Mouse (Mus musculus): ENCODE measurements at regions not wholly inside any gene's neighbourhood (a gene's known extent, or its start where the extent isn't known, plus 50 kb on each side); places are given as distances from the start of the nearest gene placed in this dataset.

- ATAC-seq, result no peak
- Histone ChIP-seq H3K4me1 (no peaks in the 10 kb centered on the region), H3K4me2 (no peak overlapping the region), H3K9ac (no peak overlapping the region), H3K27ac (no peak overlapping the region), H3K27me3 (no peaks in the 10 kb centered on the region), H3K9me3 (replicated peaks) (no peaks in the 10 kb centered on the region), H3K4me3 (no peak overlapping the region), H3K36me3 (ENCODE audit: poor library complexity, severe bottlenecking) (no peaks in the 10 kb centered on the region)
- 82% methylated on average over 2 of the region's 2 CpGs for WGBS
These were observed 298.5 kb upstream of the Ppargc1a start for GRCm38 (mm10) chr5:51866002-51866401.

GRCm38 (mm10) chr5:51860496-51860895 is 293.0 kb upstream of the Ppargc1a start:
- H3K4me3 ChIP-seq, result no peak overlapping the region
- no peaks in the 10 kb centered on the region for H3K4me1 ChIP-seq
- no peak for ATAC-seq
- no peaks in the 10 kb centered on the region for H3K9me3 ChIP-seq (replicated peaks)
- no peak overlapping the region for H3K27ac ChIP-seq
- no peaks in the 10 kb centered on the region for H3K27me3 ChIP-seq
- H3K4me2 ChIP-seq, result no peak overlapping the region
- H3K9ac ChIP-seq, result no peak overlapping the region
- WGBS, result 87% methylated on average over 5 of the region's 5 CpGs
- H3K36me3 ChIP-seq (ENCODE audit: poor library complexity, severe bottlenecking), result no peaks in the 10 kb centered on the region

GRCm38 (mm10) chr5:51853456-51854124 is 286.1 kb upstream of the Ppargc1a start:
- Histone ChIP-seq H3K4me1 (0 out of 2 replicates have a peak, but pooled peaks cover 4% of the 10 kb centered on the region), H3K36me3 (ENCODE audit: poor library complexity, severe bottlenecking) (no peaks in the 10 kb centered on the region), H3K27ac (no peak overlapping the region), H3K9ac (no peak overlapping the region), H3K9me3 (replicated peaks) (no peaks in the 10 kb centered on the region), H3K4me3 (no peak overlapping the region), H3K27me3 (no peaks in the 10 kb centered on the region), H3K4me2 (no peak overlapping the region)
- 58% methylated on average over 9 of the region's 9 CpGs for whole genome bisulfite sequencing
- no peak for ATAC-seq

- Histone ChIP-seq H3K9ac (no peak overlapping the region), H3K27ac (no peak overlapping the region), H3K36me3 (ENCODE audit: poor library complexity, severe bottlenecking) (no peaks in the 10 kb centered on the region), H3K4me1 (0 out of 2 replicates have a peak, but pooled peaks cover 4% of the 10 kb centered on the region), H3K4me2 (no peak overlapping the region), H3K4me3 (no peak overlapping the region), H3K27me3 (no peaks in the 10 kb centered on the region), H3K9me3 (replicated peaks) (no peaks in the 10 kb centered on the region)
- WGBS, result 88% methylated on average over 9 of the region's 9 CpGs
- ATAC-seq, result no peak
These were observed 282.6 kb upstream of the Ppargc1a start for GRCm38 (mm10) chr5:51850091-51850490.

GRCm38 (mm10) chr5:51849236-51849635 is 281.7 kb upstream of the Ppargc1a start:
- H3K27ac ChIP-seq, result no peak overlapping the region
- WGBS, result 68% methylated on average over 5 of the region's 5 CpGs
- no peaks in the 10 kb centered on the region for H3K27me3 ChIP-seq
- no peaks in the 10 kb centered on the region for H3K36me3 ChIP-seq (ENCODE audit: poor library complexity, severe bottlenecking)
- no peak overlapping the region for H3K4me2 ChIP-seq
- no peaks in the 10 kb centered on the region for H3K9me3 ChIP-seq (replicated peaks)
- no peak overlapping the region for H3K4me3 ChIP-seq
- 0 out of 2 replicates have a peak, but pooled peaks cover 4% of the 10 kb centered on the region for H3K4me1 ChIP-seq
- H3K9ac ChIP-seq, result no peak overlapping the region
- no peak for ATAC-seq

GRCm38 (mm10) chr5:51842189-51842588 is 274.7 kb upstream of the Ppargc1a start:
- WGBS, result 63% methylated on average over 5 of the region's 5 CpGs
- Histone ChIP-seq H3K9ac (no peak overlapping the region), H3K36me3 (ENCODE audit: poor library complexity, severe bottlenecking) (no peaks in the 10 kb centered on the region), H3K9me3 (replicated peaks) (no peaks in the 10 kb centered on the region), H3K4me3 (no peak overlapping the region), H3K27ac (no peak overlapping the region), H3K27me3 (no peaks in the 10 kb centered on the region), H3K4me1 (no peaks in the 10 kb centered on the region), H3K4me2 (no peak overlapping the region)
- no peak for ATAC-seq

GRCm38 (mm10) chr5:51841763-51842162 is 274.2 kb upstream of the Ppargc1a start:
- no peaks in the 10 kb centered on the region for H3K9me3 ChIP-seq (replicated peaks)
- no peak overlapping the region for H3K27ac ChIP-seq
- no peak overlapping the region for H3K9ac ChIP-seq
- WGBS, result 93% methylated on average over 2 of the region's 2 CpGs
- H3K27me3 ChIP-seq, result no peaks in the 10 kb centered on the region
- no peak overlapping the region for H3K4me2 ChIP-seq
- H3K4me1 ChIP-seq, result no peaks in the 10 kb centered on the region
- no peaks in the 10 kb centered on the region for H3K36me3 ChIP-seq (ENCODE audit: poor library complexity, severe bottlenecking)
- ATAC-seq, result no peak
- no peak overlapping the region for H3K4me3 ChIP-seq

- H3K9me3 ChIP-seq (replicated peaks), result no peaks in the 10 kb centered on the region
- no peak overlapping the region for H3K9ac ChIP-seq
- WGBS, result 88% methylated on average over 11 of the region's 11 CpGs
- no peak overlapping the region for H3K27ac ChIP-seq
- H3K4me3 ChIP-seq, result no peak overlapping the region
- ATAC-seq, result no peak
- no peaks in the 10 kb centered on the region for H3K27me3 ChIP-seq
- no peaks in the 10 kb centered on the region for H3K36me3 ChIP-seq (ENCODE audit: poor library complexity, severe bottlenecking)
- H3K4me2 ChIP-seq, result no peak overlapping the region
- no peaks in the 10 kb centered on the region for H3K4me1 ChIP-seq
These were observed 273.3 kb upstream of the Ppargc1a start for GRCm38 (mm10) chr5:51840638-51841329.

- Histone ChIP-seq H3K27ac (no peak overlapping the region), H3K9ac (no peak overlapping the region), H3K4me2 (no peak overlapping the region), H3K4me3 (no peak overlapping the region), H3K27me3 (no peaks in the 10 kb centered on the region), H3K36me3 (ENCODE audit: poor library complexity, severe bottlenecking) (no peaks in the 10 kb centered on the region), H3K4me1 (no peaks in the 10 kb centered on the region), H3K9me3 (replicated peaks) (no peaks in the 10 kb centered on the region)
- no peak for ATAC-seq
- WGBS, result 59% methylated on average over 4 of the region's 4 CpGs
These were observed 271.8 kb upstream of the Ppargc1a start for GRCm38 (mm10) chr5:51839292-51839691.

- no peaks in the 10 kb centered on the region for H3K27me3 ChIP-seq
- no peak for ATAC-seq
- H3K4me3 ChIP-seq, result no peak overlapping the region
- H3K36me3 ChIP-seq (ENCODE audit: poor library complexity, severe bottlenecking), result no peaks in the 10 kb centered on the region
- no peak overlapping the region for H3K27ac ChIP-seq
- WGBS, result 78% methylated on average over 6 of the region's 6 CpGs
- H3K4me2 ChIP-seq, result no peak overlapping the region
- H3K9ac ChIP-seq, result no peak overlapping the region
- no peaks in the 10 kb centered on the region for H3K9me3 ChIP-seq (replicated peaks)
- no peaks in the 10 kb centered on the region for H3K4me1 ChIP-seq
These were observed 263.0 kb upstream of the Ppargc1a start for GRCm38 (mm10) chr5:51830551-51830950.

- Histone ChIP-seq H3K27ac (no peak overlapping the region), H3K9me3 (replicated peaks) (no peaks in the 10 kb centered on the region), H3K9ac (no peak overlapping the region), H3K36me3 (ENCODE audit: poor library complexity, severe bottlenecking) (no peaks in the 10 kb centered on the region), H3K4me3 (no peak overlapping the region), H3K4me1 (no peaks in the 10 kb centered on the region), H3K27me3 (no peaks in the 10 kb centered on the region), H3K4me2 (no peak overlapping the region)
- ATAC-seq, result no peak
- WGBS, result 77% methylated on average over 2 of the region's 2 CpGs
These were observed 262.5 kb upstream of the Ppargc1a start for GRCm38 (mm10) chr5:51830015-51830414.

GRCm38 (mm10) chr5:51829606-51830005 is 262.1 kb upstream of the Ppargc1a start:
- no peak for ATAC-seq
- 79% methylated on average over 3 of the region's 3 CpGs for WGBS
- Histone ChIP-seq H3K4me3 (no peak overlapping the region), H3K9ac (no peak overlapping the region), H3K9me3 (replicated peaks) (no peaks in the 10 kb centered on the region), H3K4me1 (no peaks in the 10 kb centered on the region), H3K4me2 (no peak overlapping the region), H3K27me3 (no peaks in the 10 kb centered on the region), H3K36me3 (ENCODE audit: poor library complexity, severe bottlenecking) (no peaks in the 10 kb centered on the region), H3K27ac (no peak overlapping the region)

Data from forebrain, embryonic 13.5 days (tissue).